Mouse (Mus musculus) ES-Bruce4 (cell line): ENCODE results near the gene Cldn6.

Experiments
- CTCF ChIP-seq: IDR thresholded peaks from one replicate; pipeline ENCODE4 v1.8.1; 2011; ENCODE audit warnings: low read depth, low read length
- EP300 ChIP-seq: IDR thresholded peaks from 2 replicates; pipeline ENCODE4 v1.6.1; 2011; ENCODE audit warnings: low read depth, low read length; ENCODE audit not compliant: insufficient read depth
- POLR2A ChIP-seq: IDR thresholded peaks from one replicate; pipeline ENCODE4 v1.8.1; 2011; ENCODE audit warnings: low read length; ENCODE audit not compliant: insufficient read depth

DNA sequence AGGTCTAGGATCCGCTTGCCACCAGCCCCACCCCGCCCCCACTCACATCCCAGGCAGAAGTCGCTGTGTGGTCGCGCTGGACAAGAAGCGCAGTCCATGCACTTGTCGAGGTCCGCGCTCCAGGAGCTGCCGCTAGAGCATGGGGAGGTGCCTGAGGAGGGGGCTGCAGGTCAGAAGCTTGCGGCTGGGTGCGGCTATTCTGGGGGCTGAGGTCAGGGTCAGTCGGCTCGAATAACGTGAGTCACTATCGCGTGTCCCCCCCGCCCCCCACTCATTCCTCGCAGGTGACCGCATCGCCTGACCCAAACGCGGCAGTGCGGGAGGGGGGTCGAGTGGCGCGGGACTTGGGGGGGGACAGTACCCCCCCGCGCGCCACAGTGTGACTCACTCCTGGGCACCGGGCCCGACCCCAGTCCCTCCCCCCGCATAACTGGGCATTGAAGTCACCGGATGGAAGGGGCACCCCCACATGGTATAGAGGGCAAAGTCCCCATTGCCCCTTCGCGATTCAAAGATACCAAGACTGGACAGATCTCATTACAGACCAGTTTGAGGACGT, 2.5 kb upstream of the Cldn6 start:
- TF ChIP-seq CTCF (no peak), POLR2A (no peak), EP300 (no peak)
